Comparison of ENCODE assay signal across 8 mouse cellular contexts in genomic region chr2:27740091-27740608, GRCm38 (mm10).
A peak's percentile ranks its signal among the peaks of the same experiment; 100 is the strongest.
DNase-seq lines count a peak whose midpoint lies in the region; ATAC-seq and TF ChIP-seq lines count a peak whose summit lies in the region.

No protein-coding gene starts in this region.

- peaks cover 16% of the 10 kb centered on the region for H3K4me1 ChIP-seq in cortical plate, adult 2 months (ENCODE audit: control insufficient read depth, insufficient read depth, low read length)
- H3K4me1 ChIP-seq in hindbrain, embryonic 16.5 days (ENCODE audit: control insufficient read depth, insufficient read depth, low read depth, low read length): peaks cover 30% of the 10 kb centered on the region

- peak; percentile 88 for ATAC-seq in hindbrain, embryonic 16.5 days

- H3K9ac ChIP-seq in hindbrain, embryonic 16.5 days (ENCODE audit: low read depth, low read length): peak overlapping the region; percentile 44

- peak overlapping the region; percentile 36; the same call in 1 of the 2 replicates for H3K4me2 ChIP-seq in hindbrain, embryonic 16.5 days (ENCODE audit: low read length)

- 0 out of 2 replicates have a peak, but pooled peaks have one; percentile 10 for TF ChIP-seq CTCF in cortical plate, adult 2 months (IDR thresholded peaks at IDR 0.05; ENCODE audit: extremely low read depth, insufficient read depth, low read length)
- peak; percentile 58 for TF ChIP-seq CTCF in gastrocnemius, adult 2 months (IDR thresholded peaks at IDR 0.05)
- TF ChIP-seq CTCF in left cerebral cortex, adult 2 months (IDR thresholded peaks at IDR 0.05): peak; percentile 47

- no peaks in the 10 kb centered on the region for H3K27me3 ChIP-seq in hindbrain, embryonic 16.5 days (replicated peaks; ENCODE audit: control insufficient read depth, insufficient read depth, low read length)

- 5% methylated on average over 16 of the region's 16 CpGs for WGBS in hindbrain, embryonic 16.5 days

- peak; percentile 84 for DNase-seq in ZHBTc4 (ENCODE audit: low read depth, low spot score)
- peak; percentile 93 for DNase-seq in gastrocnemius, adult 2 months
- DNase-seq in left cerebral cortex, adult 2 months (ENCODE audit: extremely low spot score in 1 of 2, low spot score in 2 of 2): peak; percentile 78 to 84
- peak; percentile 87 to 90 for DNase-seq in lung, postnatal 4 days
- DNase-seq in retina, postnatal 1 day: peak; percentile 93
- DNase-seq in thymus, postnatal 4 days: peak; percentile 82

- intact Hi-C loops in gastrocnemius, adult 2 months (cut with DNase I): loop anchor here (5.0 kb wide), 1 partner anchor 63 kb away; the partner anchor contains the start of gene Rxra
- intact Hi-C loops in left cerebral cortex, adult 2 months (cut with DNase I): no loop called here

- 0 out of 2 replicates have a peak, but pooled peaks have one; percentile 36 for TF ChIP-seq POLR2A in cortical plate, adult 2 months (IDR thresholded peaks at IDR 0.05; ENCODE audit: extremely low read depth, insufficient read depth, low read length)

- peak overlapping the region; percentile 61 for H3K27ac ChIP-seq in cortical plate, adult 2 months (ENCODE audit: insufficient read depth, low read length)
- H3K27ac ChIP-seq in gastrocnemius, adult 2 months: peak overlapping the region; percentile 90
- H3K27ac ChIP-seq in hindbrain, embryonic 16.5 days (ENCODE audit: low read depth, low read length): peak overlapping the region; percentile 70
- peak overlapping the region; percentile 92 for H3K27ac ChIP-seq in left cerebral cortex, adult 2 months

- no peak overlapping the region for H3K4me3 ChIP-seq in cortical plate, adult 2 months (ENCODE audit: insufficient read depth, low read length)
- H3K4me3 ChIP-seq in gastrocnemius, adult 2 months: peak overlapping the region; percentile 61
- no peak overlapping the region for H3K4me3 ChIP-seq in hindbrain, embryonic 16.5 days (ENCODE audit: low read length)
- peak overlapping the region; percentile 18; the same call in 1 of the 2 replicates for H3K4me3 ChIP-seq in left cerebral cortex, adult 2 months

- H3K9me3 ChIP-seq in hindbrain, embryonic 16.5 days (ENCODE audit: control insufficient read depth, low read length): no peaks in the 10 kb centered on the region

- no peaks in the 10 kb centered on the region for H3K36me3 ChIP-seq in hindbrain, embryonic 16.5 days (ENCODE audit: control insufficient read depth, insufficient read depth, low read length)

Comparison
In these comparisons a context has a peak if more than half of its experiments do, and no peak if none do; other contexts are left out.
1. H3K4me3 ChIP-seq: peak in gastrocnemius, adult 2 months (single experiment) and left cerebral cortex, adult 2 months (single experiment); none in cortical plate, adult 2 months (single experiment) and hindbrain, embryonic 16.5 days (single experiment).
2. Peak in every context shown above with its lines, with median percentiles within 50 percentile points of each other: DNase-seq, H3K27ac ChIP-seq and CTCF ChIP-seq.